ENCODE assay signal across 10 mouse cellular contexts in the genomic region with DNA sequence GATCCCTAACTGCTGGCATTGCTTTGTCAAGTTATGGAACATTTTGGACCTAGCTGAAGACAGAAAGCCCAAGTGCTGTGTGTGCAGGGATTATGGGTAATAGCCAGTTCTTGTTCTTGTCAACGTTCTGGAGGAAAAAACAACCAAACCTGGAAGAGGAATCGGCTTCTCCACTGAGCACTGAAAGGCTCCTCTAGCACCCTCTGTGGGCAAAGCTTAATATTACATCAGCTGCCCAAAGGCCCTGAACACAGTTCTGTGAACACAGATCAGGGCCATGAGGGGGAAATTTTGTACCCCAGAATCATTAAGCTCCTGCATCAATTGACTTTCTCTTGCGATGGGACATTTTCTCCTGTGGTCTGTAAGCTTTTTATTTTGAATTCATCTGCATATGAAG.
DNase-seq lines count a peak whose midpoint lies in the region; ATAC-seq lines count a peak whose summit lies in the region.
"Had no signal": no experiment of that assay in that cellular context is flagged by ENCODE, and none has a peak within 500 bp of the region (broad histone marks: within the 10 kb centered on the region; RNA-seq: fewer than 3 reads in every experiment).

No protein-coding gene starts in this region.

- no peak for ATAC-seq in cerebellum, adult (ENCODE audit: insufficient number of reproducible peaks, low FRiP score, low TSS enrichment)
- no peak; the same call in 1 of the 2 replicates for ATAC-seq in kidney, embryonic 16.5 days (ENCODE audit: low FRiP score, low TSS enrichment)
- no peak for ATAC-seq in megakaryocyte, adult 5-6 weeks (ENCODE audit: poor library complexity, severe bottlenecking)

- no peaks in the 10 kb centered on the region for H3K36me3 ChIP-seq in kidney, embryonic 16.5 days (ENCODE audit: insufficient read depth, low read length)
- H3K36me3 ChIP-seq: embryonic facial prominence, embryonic 12.5 days had no signal

- H3K9me3 ChIP-seq in kidney, embryonic 16.5 days (ENCODE audit: low read length) = peaks cover 6% of the 10 kb centered on the region; the same call in 1 of the 2 replicates
- H3K9me3 ChIP-seq: embryonic facial prominence, embryonic 12.5 days had no signal

- H3K27me3 ChIP-seq in kidney, embryonic 16.5 days (ENCODE audit: insufficient read depth, low read length) = no peaks in the 10 kb centered on the region
- H3K27me3 ChIP-seq: embryonic facial prominence, embryonic 12.5 days had no signal

- no peak overlapping the region for H3K4me2 ChIP-seq in kidney, embryonic 16.5 days (replicated peaks; ENCODE audit: low read depth, low read length)
- H3K4me2 ChIP-seq: embryonic facial prominence, embryonic 12.5 days had no signal

- H3K4me1 ChIP-seq in kidney, embryonic 16.5 days (ENCODE audit: insufficient read depth, low read length) = no peaks in the 10 kb centered on the region
- H3K4me1 ChIP-seq: embryonic facial prominence, embryonic 12.5 days had no signal

- H3K4me3 ChIP-seq in kidney, embryonic 16.5 days (ENCODE audit: low read length) = no peak overlapping the region
- H3K4me3 ChIP-seq: embryonic facial prominence, embryonic 12.5 days had no signal

- no peak overlapping the region for H3K27ac ChIP-seq in kidney, embryonic 16.5 days (ENCODE audit: low read length)
- H3K27ac ChIP-seq: embryonic facial prominence, embryonic 12.5 days; macrophage had no signal

- no peak overlapping the region for H3K9ac ChIP-seq in kidney, embryonic 16.5 days (replicated peaks; ENCODE audit: low read length)
- H3K9ac ChIP-seq: embryonic facial prominence, embryonic 12.5 days had no signal

- peak; percentile 2 for DNase-seq in cerebellum, adult 9-10 months
- peak; percentile 29 for DNase-seq in kidney, adult 9 months
- DNase-seq in urinary bladder, postnatal 14 days (ENCODE audit: low spot score) = peak; percentile 18
- DNase-seq in urinary bladder, postnatal 4 days (ENCODE audit: low spot score in 2 of 2) = no peak
- no peak for DNase-seq in spleen, postnatal 14 days (ENCODE audit: low spot score in 2 of 2)

- 53% methylated on average over 3 of the region's 3 CpGs for WGBS in kidney, embryonic 16.5 days

Comparison
In these comparisons a context has a peak if more than half of its experiments do, and no peak if none do; other contexts are left out.
1. DNase-seq: peak in cerebellum, adult 9-10 months (single experiment), kidney, adult 9 months (single experiment) and urinary bladder, postnatal 14 days (single experiment); none in urinary bladder, postnatal 4 days (0 of 2) and spleen, postnatal 14 days (0 of 2).